Mouse (Mus musculus) heart, postnatal 0 days (tissue): ENCODE results near the gene 1700001K19Rik. TPM values are rescaled to one million over a fixed set of nuclear protein-coding genes. Genes with fewer than 3 reads are reported as not detected.

Experiments used
- ATAC-seq: fragments of 200-750 bp; cut with Nextera tagmentation; 2 replicates; pipeline ENCODE4 v1.8.0; 2017; ENCODE audit warnings: low read depth, moderate number of reproducible peaks, moderate library complexity; ENCODE audit not compliant: insufficient read depth
- DNase-seq: peaks from one replicate; pipeline ENCODE4 v3.0.0-alpha.2; 2016; ENCODE audit warnings: low spot score
- H3K27ac ChIP-seq: fragments of 300-500 bp; sonication (generic); 2 replicates; pipeline ENCODE4 v1.5.1; 2014; ENCODE audit warnings: low read depth, mild to moderate bottlenecking
- H3K27me3 ChIP-seq: fragments of 300-500 bp; sonication (generic); 2 replicates; pipeline ENCODE4 v1.6.1; 2014; ENCODE audit warnings: low read length, mixed read lengths; ENCODE audit not compliant: control insufficient read depth, insufficient read depth
- H3K36me3 ChIP-seq: fragments of 300-500 bp; sonication (generic); replicated peaks from 2 replicates; pipeline ENCODE4 v1.6.1; 2014; ENCODE audit warnings: low read length, mixed read lengths; ENCODE audit not compliant: control insufficient read depth, insufficient read depth
- H3K4me1 ChIP-seq: fragments of 300-500 bp; sonication (generic); 2 replicates; pipeline ENCODE4 v1.6.1; 2014; ENCODE audit warnings: antibody characterized with exemption; ENCODE audit not compliant: control insufficient read depth, insufficient read depth
- H3K4me2 ChIP-seq: fragments of 300-500 bp; sonication (generic); 2 replicates; pipeline ENCODE4 v1.6.1; 2014; ENCODE audit warnings: low read depth, mild to moderate bottlenecking, low read length, moderate library complexity
- H3K4me3 ChIP-seq: fragments of 300-500 bp; sonication (generic); 2 replicates; pipeline ENCODE4 v1.5.1; 2014; ENCODE audit warnings: low read depth, low read length
- H3K9ac ChIP-seq: fragments of 300-500 bp; sonication (generic); replicated peaks from 2 replicates; pipeline ENCODE4 v1.6.1; 2014; ENCODE audit warnings: low read depth, low read length, mixed read lengths
- H3K9me3 ChIP-seq: fragments of 300-500 bp; sonication (generic); replicated peaks from 2 replicates; pipeline ENCODE4 v1.6.1; 2016; ENCODE audit warnings: low read length; ENCODE audit not compliant: control insufficient read depth
- CTCF ChIP-seq: IDR thresholded peaks from 2 replicates; pipeline ENCODE4 v1.5.1; 2016; ENCODE audit warnings: antibody characterized with exemption, control low read depth, low read depth
- EP300 ChIP-seq: IDR thresholded peaks from 2 replicates; pipeline ENCODE4 v1.6.1; 2016; ENCODE audit warnings: antibody characterized with exemption, low read depth
- WGBS: fragments of 180-500 bp; shearing (Covaris S2); extraction: QIAGEN DNeasy Blood & Tissue Kit; methylation state at CpG from one replicate; pipeline ENCODE4 v1.1.7; 2014; 5-methylcytosine and 5-hydroxymethylcytosine counted together
- polyA plus RNA-seq: library from polyadenylated mRNA; unstranded; fragments of >200 nt; fragmentation: Nextera tagmentation; extraction: Ambion mirVana; gene quantifications from 2 replicates; pipeline ENCODE4 v1.2.1, GENCODE M21; 2015
- total RNA-seq: library from RNA; depleted of rRNA; stranded (reverse); fragments of >200 nt; gene quantifications from 2 replicates; pipeline ENCODE4 v1.2.3, GENCODE M21; 2014; ENCODE audit warnings: low replicate concordance

The 1700001K19Rik gene
- total and polyA plus RNA-seq, 2 experiments from 2014 or later = not detected

DNA sequence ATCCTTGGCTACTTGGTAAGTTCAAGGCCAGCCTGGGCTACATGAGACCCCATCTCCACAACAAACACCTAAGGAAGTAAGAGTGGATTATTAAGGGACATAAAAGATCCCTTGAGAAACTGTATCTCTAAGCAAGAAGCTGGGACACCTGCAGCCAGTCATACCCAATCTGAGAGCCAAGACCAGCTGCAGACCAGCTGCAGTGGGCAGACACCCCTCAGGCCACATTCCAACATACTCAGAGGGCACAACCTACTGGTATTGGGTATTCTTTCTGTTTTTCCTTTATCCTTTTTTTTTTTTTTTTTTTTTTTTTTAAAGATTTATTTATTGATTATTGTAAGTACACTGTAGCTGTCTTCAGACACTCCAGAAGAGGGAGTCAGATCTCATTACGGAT is 1.2 kb upstream of the 1700001K19Rik start:
- DNase-seq (no peak), ATAC-seq (no peak)
- no peaks in the 10 kb centered on the region for H3K27me3 ChIP-seq
- H3K9ac ChIP-seq = no peak overlapping the region
- no peak for TF ChIP-seq EP300
- TF ChIP-seq CTCF = no peak
- H3K36me3 ChIP-seq = no peaks in the 10 kb centered on the region
- H3K9me3 ChIP-seq = no peaks in the 10 kb centered on the region
- H3K4me1 ChIP-seq = peaks cover 18% of the 10 kb centered on the region
- no peak overlapping the region for H3K4me3 ChIP-seq
- no CpG with 5 or more reads among the region's 1 CpGs for WGBS
- no peak overlapping the region for H3K4me2 ChIP-seq
- H3K27ac ChIP-seq = no peak overlapping the region

GRCm38 (mm10) chr12:110681878-110682277 is 541 bp downstream of the 1700001K19Rik start:
- no peak for DNase-seq
- no peaks in the 10 kb centered on the region for H3K36me3 ChIP-seq
- 38% methylated on average over 3 of the region's 3 CpGs for WGBS
- H3K9ac ChIP-seq = no peak overlapping the region
- H3K9me3 ChIP-seq = no peaks in the 10 kb centered on the region
- no peak overlapping the region for H3K4me2 ChIP-seq
- H3K4me3 ChIP-seq = no peak overlapping the region
- H3K4me1 ChIP-seq = peaks cover 6% of the 10 kb centered on the region; the same call in 1 of the 2 replicates
- H3K27me3 ChIP-seq = no peaks in the 10 kb centered on the region
- no peak overlapping the region for H3K27ac ChIP-seq
- ATAC-seq = no peak
- TF ChIP-seq CTCF = no peak
- no peak for TF ChIP-seq EP300

- Histone ChIP-seq H3K4me1 (peaks cover 6% of the 10 kb centered on the region; the same call in 1 of the 2 replicates), H3K4me3 (no peak overlapping the region), H3K9me3 (no peaks in the 10 kb centered on the region), H3K4me2 (no peak overlapping the region), H3K27ac (no peak overlapping the region), H3K9ac (no peak overlapping the region), H3K36me3 (no peaks in the 10 kb centered on the region), H3K27me3 (no peaks in the 10 kb centered on the region)
- TF ChIP-seq CTCF = no peak
- TF ChIP-seq EP300 = no peak
- 15% methylated on average over 7 of the region's 7 CpGs for WGBS
- ATAC-seq (peak; percentile 62; the same call in 1 of the 2 replicates), DNase-seq (peak; percentile 24)
These were observed 1.2 kb downstream of the 1700001K19Rik start for GRCm38 (mm10) chr12:110681191-110681590.

GRCm38 (mm10) chr12:110674243-110674642 is 8.2 kb downstream of the 1700001K19Rik start:
- ATAC-seq (no peak), DNase-seq (no peak)
- WGBS = 51% methylated on average over 5 of the region's 5 CpGs
- H3K36me3 ChIP-seq = no peaks in the 10 kb centered on the region; the same call in 1 of the 2 replicates
- H3K9me3 ChIP-seq = no peaks in the 10 kb centered on the region
- no peak overlapping the region for H3K4me2 ChIP-seq
- no peaks in the 10 kb centered on the region for H3K4me1 ChIP-seq
- no peak overlapping the region for H3K4me3 ChIP-seq
- no peak overlapping the region for H3K9ac ChIP-seq
- no peak overlapping the region for H3K27ac ChIP-seq
- H3K27me3 ChIP-seq = no peaks in the 10 kb centered on the region
- no peak for TF ChIP-seq EP300
- peak; percentile 42 for TF ChIP-seq CTCF

GRCm38 (mm10) chr12:110667466-110668077 is 14.8 kb downstream of the 1700001K19Rik start:
- no peak; the same call in 1 of the 2 replicates for TF ChIP-seq CTCF
- no peak for TF ChIP-seq EP300
- peak; percentile 45; the same call in 1 of the 2 replicates for ATAC-seq
- H3K4me2 ChIP-seq = no peak overlapping the region
- no peaks in the 10 kb centered on the region for H3K9me3 ChIP-seq
- no peak overlapping the region for H3K9ac ChIP-seq
- H3K27ac ChIP-seq = no peak overlapping the region
- H3K36me3 ChIP-seq = peaks cover 67% of the 10 kb centered on the region
- WGBS = 73% methylated on average over 13 of the region's 13 CpGs
- no peaks in the 10 kb centered on the region for H3K27me3 ChIP-seq
- H3K4me3 ChIP-seq = no peak overlapping the region
- no peak for DNase-seq
- H3K4me1 ChIP-seq = no peaks in the 10 kb centered on the region

DNA sequence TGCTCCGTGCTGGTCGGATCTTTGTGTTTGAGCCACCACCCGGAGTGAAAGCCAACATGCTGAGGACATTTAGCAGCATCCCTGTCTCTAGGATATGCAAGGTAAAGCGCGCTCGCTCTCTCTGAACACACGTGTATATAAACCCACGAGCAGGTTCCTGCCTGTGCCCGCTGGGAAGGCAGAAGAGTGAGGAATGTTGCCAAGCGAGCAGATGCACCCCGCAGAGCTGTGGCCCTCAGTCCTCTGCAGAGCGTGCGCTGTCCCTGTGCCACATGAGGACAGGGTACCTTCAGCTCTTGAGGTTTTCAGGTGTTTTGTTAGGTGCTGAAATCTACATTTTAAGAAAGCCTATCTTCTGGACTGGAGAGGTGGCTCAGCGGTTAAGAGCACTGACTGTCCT is 20.7 kb downstream of the 1700001K19Rik start:
- ATAC-seq (no peak), DNase-seq (no peak)
- Histone ChIP-seq H3K9me3 (no peaks in the 10 kb centered on the region), H3K4me3 (no peak overlapping the region), H3K27ac (no peak overlapping the region), H3K36me3 (peaks cover 100% of the 10 kb centered on the region), H3K27me3 (no peaks in the 10 kb centered on the region), H3K4me2 (no peak overlapping the region), H3K4me1 (no peaks in the 10 kb centered on the region), H3K9ac (no peak overlapping the region)
- TF ChIP-seq EP300 = no peak
- TF ChIP-seq CTCF = no peak
- 94% methylated on average over 14 of the region's 14 CpGs for WGBS
